Mouse (Mus musculus): ENCODE measurements around the gene Tnr.
A peak's percentile ranks its signal among the peaks of the same experiment; 100 is the strongest.

Gene Tnr

DNA sequence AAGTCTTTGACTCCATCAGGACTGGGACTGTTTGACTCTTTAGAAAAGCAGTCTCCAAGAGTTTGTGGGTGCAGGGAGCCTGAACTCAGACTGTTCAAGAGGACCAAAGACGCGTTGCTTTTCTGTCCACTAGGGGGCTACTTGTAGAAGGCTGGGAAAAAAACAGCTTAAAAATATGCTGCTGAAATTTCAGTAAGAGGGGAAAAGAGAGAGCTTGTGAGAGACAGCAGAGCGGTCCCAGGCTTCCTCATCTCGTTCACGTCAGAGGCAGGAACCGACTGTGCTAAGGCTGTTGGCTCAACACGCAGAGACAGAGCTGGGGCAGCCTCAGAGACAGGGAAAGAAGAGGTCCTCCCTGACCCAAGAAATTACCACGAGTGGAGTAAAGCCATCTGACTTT is at the start of gene Tnr:
Gene Tnr (plus strand): TSS at position 192 of the 400 bp plus-strand sequence.
- peak; percentile 69 to 90 for DNase-seq (ENCODE audit: low spot score in 2 of 2)

DNA sequence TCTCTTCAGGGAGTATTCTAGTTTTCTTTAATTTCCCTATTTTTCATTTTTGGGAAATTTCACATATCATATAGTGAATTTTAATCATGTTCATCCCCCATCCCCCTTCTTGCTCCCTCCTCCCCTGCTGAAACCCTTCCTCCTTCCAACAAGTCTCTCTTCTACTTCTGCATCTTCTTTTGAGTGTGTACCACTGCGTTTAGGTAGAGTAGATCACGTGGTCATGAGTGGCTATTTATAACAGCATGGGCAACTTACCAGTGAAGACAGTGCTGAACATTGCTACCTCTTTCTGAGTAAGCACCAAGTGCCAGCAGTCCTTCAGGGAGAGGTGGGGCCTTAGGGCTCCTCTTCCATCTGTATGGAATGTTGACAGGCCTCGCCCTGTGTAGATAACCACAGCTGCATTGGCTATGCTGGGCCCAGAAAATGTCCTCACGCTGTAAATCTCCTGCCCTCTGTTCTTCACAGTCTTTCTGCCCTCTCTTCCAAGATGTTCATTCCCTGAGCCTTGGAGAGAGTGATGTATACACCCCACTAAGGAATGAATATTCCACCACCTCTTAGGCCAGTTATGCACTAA is 33.6 kb upstream of the Tnr start:
- DNase-seq (ENCODE audit: low spot score in 2 of 2) = no peak

DNA sequence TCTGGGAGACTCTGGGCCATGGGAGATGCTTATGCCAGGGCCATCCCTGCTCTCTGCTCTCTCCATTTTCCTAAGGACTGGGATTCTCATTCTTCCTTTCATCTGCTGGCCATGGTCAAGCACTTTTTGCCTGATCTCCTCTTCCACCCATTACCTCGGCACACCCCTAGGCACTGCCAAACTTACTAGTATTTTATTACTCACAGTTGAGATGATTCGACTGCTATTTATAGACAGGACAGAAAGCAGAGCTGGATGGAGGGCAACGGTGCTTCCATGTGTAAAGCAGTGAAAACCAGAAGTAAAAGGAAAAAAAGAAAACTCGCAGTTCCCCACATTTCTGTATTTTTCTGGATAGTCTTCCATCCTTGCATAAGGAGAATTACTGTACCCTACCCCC is 31.0 kb upstream of the Tnr start:
- DNase-seq (ENCODE audit: low spot score in 2 of 2) = no peak

DNA sequence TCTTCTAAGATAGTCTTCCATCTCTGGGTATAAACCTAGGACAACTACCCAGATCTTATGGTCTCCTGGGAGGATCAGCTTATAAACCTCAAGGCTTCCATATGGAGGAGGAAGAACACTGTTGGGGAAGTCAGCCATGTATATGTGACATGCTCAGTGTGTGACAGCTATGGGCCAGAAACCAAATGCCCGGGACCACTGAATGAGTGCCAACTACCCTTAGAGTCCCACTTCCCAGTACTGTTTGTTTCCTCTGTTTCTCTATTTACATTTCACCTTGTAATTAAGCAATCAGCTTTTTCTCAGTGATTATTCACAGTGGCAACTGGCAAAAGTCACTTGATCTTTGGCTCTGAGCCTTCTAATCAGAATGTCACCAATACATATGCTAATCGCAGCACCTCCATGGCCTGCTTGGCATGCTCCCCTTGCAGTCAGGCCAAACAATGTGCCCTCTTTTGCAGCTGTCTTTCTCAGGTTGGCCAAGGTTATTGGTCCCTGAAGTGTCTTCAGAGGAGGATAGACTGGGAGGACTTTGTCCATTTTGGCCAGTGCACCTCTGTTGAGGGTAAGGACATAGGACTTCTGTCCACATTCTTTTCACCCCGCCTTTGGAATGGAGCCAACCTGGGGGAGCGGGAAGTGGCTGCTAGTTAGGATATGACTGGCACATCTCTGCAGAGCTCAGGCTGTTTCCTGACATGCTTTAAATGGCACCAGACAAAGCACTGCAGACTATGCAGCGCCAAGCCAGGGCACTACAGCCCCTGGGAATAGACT is 29.7 kb upstream of the Tnr start:
- no peak for DNase-seq (ENCODE audit: low spot score in 2 of 2)

DNA sequence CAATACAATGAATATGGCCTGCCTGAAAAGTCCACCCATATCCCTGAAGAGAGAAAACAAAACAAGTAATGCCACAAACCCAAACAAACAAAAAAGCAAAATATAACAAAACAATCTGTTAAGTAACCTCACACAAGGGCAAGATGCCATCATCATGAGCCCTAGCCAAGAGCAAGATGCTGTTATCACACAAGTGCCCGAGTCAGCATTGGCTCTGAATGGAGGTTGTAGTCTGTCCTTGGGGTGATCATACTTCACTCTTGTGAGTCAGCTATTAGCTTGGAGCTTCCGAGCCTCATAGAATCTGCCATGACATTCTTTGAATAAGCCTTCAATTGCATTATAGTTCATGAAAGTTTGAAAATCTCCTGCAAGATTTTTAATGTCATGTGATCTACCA is 25.3 kb upstream of the Tnr start:
- no peak for DNase-seq (ENCODE audit: low spot score in 2 of 2)

DNA sequence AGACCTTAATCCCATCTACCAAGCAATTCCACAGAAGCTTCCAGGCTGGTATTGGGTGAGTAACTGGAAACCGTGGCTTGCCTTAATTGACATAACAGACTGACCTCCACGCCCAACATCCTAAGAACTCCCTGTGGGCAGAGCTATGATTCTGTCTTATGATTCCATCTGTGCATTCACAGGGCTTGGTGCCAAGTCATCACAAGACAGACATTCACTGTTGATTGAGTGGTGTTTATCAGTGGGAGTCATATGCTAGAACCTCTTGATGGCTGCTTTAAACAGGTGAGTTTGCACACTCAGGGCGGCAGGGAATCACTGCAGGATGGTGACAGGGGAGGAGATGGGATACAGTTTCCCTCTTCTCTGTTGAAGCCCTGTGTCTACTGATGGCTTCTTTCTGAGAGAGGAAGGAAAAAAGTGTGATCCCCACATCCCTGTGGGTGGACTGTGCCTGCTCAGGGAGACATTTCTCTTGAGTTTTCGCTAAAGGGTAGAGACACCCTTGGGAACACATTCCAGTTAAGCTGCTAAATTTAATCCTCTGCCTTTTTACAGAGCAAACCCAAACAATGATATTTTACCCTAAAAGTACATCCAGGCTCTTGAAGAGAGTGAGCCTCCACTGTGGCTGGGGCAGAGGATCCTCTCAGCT is 23.6 kb upstream of the Tnr start:
- DNase-seq (ENCODE audit: low spot score in 2 of 2) = peak in 1 of 2 experiments; percentile 42

DNA sequence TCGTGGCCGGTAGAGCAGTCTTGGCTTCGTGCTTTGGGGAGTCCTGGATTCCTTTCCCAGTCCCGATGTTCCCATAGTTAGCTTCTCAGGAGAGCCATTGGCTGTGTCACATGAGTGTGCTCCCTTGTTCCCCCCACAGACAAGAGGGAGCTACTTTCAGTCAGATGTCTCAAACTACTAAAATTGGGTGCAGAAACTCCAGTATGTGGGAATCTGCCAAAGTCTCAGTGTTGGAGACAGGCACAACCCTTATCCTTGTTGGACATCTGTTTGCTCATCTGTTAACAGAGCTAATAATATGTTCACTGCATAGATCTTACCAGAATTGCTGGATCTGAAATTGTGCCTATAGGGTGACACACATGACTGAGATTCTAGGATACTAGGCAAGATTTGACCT is 21.7 kb upstream of the Tnr start:
- no peak for DNase-seq (ENCODE audit: low spot score in 2 of 2)

DNA sequence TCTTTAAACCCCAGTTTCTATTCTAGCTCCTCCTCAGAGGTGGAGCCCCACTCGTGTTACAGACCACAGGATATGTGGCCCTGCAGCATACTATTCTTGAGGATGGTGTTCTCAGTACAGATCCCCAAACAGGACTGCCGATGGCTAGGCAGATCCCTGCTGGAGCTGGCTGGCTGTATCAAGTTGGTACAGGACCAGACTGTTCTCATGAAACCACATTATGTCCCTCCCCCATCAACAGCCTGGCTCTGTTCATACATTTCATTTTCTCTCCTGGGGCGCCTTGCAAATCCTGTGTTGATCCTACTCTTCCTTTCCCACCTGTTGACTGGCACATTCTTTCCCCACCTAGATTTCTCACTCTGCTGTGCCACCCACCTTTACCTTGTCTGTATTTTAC is 12.9 kb upstream of the Tnr start:
- no peak for DNase-seq (ENCODE audit: low spot score in 2 of 2)

DNA sequence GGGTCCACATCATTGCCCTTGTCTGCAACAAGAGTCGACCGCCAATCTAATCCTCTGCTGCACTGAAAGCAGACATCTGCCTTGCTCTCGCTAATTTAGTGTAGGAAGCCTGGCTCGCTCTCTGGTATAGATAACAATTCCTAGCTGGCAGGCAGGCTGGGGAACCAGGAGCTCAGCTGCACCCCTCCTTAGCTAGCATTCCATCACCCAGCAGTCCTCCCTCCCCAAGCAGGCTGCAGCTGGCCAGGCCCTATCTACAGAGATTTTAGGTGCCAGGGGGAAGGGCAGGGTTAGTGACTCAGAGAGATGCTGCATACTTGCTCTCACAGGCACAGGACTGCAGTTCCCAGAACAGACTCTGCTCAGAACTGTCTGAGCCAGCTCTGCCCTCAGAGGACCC is 5.9 kb upstream of the Tnr start:
- peak in 1 of 2 experiments; percentile 56 for DNase-seq (ENCODE audit: low spot score in 2 of 2)

DNA sequence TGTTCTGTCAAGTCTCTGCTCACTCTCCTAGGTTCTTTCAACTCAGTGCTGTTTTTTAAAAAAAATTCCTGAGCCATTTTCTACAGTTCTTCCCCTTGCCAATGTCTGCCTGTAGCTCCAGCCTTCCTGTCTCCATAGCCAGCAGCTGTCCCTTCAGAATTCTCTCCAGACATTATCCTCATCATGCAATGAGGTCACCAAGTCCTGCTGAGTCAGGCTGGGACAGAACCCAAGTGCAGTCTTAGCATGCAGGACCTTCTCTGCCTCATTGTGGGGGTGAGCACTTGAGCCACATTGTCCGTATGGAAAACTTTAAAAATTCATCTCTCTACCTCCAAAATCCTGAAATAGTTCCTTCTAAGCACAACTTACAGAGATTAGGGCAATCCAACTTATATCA is 4.4 kb upstream of the Tnr start:
- no peak for DNase-seq (ENCODE audit: low spot score in 2 of 2)

DNA sequence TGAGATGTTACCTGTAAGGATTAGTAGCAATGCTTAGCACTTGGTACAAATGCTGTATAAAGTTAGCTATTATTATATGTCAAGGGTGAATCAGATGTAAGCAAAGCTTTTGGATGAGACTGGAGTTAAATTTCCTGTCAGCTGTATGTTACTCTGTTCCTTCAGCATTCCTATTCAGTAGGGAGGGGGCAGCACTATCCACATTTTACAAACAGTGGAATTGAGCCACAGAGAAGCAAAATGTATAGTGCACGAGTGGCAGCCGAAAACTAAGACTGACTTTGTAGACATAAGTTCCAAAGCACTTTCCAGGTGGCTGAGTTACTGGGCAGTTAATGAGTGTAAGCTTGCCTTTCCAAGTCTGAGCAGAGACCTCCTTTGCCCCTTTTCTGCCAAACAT is 500 bp upstream of the Tnr start:
- DNase-seq (ENCODE audit: low spot score in 2 of 2) = peak in 1 of 2 experiments; percentile 16

DNA sequence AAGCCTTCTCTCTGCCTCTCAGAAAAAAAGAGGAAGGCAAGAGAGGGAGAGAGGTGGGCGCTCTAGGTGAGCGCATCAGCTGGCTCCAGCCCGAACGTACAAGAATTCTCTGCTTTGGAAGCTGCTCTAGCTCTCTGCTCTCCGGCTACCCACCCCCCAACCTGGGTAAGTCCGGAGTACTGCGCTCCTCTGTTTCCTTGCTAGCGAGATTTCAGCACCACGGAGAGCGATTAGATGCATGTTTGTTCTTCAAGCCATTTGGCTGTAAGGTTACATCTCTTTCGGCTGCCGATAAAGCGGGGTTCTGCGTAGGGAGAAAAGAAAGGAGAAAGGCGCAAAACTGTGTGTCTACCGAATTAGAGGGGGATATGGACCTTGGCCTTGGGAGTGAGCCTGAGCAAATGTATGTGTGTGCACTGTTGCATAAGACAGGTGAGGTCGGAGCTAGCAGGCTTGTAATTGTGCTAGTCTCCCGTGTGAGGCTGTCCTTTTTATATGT is 531 bp downstream of the Tnr start:
- peak in 1 of 2 experiments; percentile 61 for DNase-seq (ENCODE audit: low spot score in 2 of 2)

DNA sequence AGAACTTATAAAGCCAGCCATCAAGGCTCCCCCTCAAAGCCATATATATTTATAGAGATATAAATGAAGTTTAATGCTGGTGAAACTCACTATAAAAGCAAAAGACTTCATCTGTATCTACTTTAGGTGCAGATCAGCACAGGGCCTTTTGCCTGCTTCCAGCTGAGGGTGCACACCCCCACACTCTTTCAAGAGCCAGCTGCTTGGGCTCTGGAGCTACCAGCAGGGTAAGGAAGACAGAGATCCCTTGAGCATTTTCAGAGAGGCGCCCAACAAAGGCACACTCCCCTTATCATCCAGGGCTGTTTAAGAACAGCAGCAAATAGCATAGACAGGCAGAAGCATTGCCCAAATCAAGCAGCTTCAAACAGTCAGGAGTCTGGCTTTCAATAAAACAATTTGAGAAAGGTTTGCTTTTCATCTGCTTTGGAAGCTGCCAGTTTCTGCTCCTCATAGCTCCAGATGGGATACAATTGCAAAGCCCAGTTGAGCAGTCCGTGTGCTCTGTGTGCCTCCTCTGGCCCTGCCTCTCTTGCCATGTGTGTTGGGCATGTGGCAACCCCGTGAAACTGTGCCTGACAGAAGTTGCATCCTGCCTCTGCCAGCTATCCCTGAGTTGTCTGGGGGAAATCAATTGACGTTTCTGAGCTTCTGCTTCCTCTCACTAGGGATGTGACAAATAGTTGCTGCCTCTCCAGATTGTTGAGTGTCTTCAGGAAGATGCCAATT is 9.4 kb downstream of the Tnr start:
- peak in 1 of 2 experiments; percentile 46 for DNase-seq (ENCODE audit: low spot score in 2 of 2)

DNA sequence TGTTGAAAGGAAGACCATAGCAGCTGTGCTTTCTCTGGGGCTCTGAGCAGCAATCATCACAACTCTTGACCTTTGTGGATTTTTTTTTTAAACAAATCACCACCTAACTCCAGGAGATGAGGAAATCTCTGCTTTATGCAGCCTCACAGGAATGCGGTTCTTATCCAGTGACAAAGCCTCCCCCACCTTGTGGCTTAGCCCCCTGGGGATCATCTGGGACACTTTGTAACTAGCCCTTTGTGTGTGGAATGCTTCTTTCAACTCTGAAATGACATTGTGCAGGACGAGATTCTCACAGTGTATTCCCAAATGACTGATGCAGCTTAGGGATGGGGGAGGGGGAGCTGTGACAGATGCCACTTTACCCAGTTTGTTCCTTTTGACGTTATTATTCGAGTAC is 12.0 kb downstream of the Tnr start:
- DNase-seq (ENCODE audit: low spot score in 2 of 2) = no peak

DNA sequence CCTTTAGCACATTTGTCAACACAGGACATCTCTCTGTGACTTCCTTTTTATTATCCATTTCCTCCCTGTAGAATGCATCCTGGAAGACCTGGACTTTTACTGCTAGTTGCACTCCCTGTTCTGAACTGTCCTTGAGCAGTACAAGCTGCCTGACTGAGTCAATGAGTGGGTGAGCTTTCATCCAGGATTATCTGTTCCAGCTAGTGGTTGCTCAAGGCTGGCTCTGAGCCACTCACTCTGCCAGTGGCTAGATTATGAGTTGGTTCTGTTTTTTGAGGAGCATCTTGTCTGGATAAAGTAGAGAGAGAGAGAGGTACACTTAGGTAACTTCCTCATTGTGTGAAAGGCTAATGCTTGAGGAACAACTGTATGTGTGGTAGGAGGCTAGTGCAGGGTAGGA is 14.0 kb downstream of the Tnr start:
- DNase-seq (ENCODE audit: low spot score in 2 of 2) = no peak

DNA sequence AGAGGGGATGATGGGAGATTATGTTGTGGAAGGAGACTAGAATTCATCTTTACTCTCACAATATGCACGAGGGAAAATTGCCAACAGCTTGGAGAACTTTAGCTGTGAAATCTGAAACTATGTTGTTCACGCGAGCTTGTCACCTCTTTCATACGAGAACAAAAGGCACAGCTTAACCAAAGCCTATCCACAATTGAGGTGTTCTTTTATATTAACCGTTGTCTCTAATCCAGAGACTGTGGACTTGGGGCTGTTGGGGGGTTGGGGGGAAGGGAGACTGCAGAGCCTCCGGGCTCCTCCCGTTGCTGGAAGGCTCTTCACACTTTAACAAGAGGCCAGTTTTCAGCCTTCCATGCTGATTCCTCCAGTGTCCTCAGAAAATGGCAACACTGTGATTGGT is 14.5 kb downstream of the Tnr start:
- DNase-seq (ENCODE audit: low spot score in 2 of 2) = no peak

DNA sequence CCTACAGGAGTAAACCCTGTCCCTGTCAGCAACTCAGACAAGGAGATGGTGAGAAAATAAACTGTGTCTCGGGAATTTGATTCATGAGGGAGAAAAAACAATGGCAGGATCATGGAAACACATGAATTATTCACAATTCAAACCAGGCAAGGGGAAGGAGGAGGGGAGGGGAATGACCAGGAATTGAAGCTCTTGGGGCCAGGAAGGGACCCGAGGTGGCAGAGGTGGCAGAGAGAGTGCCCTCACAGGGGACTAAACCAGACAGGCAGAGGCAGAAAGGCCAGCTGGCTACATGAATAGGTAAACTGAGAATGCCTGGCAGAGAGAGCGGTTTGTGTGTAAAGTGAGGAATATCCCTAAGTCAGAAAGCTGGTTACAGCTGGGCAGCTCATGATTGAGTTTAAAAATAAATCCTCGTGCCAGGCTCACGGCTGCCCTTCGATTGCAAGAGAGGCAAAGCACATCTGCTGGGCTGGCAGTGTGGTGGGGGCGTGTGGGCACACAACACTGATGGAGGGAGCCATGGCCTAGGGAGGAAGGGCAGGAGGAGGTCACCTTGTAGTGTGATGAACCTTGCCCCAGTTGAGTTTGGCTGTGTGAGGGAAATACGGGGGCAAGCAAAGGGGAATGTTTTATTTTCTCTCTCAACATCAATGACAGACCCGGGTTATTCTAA is 22.0 kb downstream of the Tnr start:
- DNase-seq (ENCODE audit: low spot score in 2 of 2) = no peak

DNA sequence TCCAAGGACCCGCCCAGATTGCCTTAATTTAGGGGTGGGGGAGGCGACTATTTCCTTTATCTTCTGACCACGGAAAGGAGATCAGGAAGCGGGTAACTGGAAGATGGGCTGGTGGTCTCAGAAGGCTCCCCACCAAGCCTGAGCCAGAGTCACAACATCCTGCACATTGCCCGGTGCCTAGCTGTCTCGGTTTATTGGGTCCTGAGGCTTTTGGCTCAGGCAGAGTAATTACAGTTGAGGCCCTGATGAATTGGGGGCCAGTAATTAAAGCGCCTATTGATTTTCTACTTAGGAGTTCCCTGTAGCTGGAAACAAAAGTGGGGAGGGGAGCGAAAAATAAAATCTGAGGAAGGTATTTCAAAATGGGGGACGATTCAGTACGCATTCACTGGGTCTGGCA is 27.5 kb downstream of the Tnr start:
- no peak for DNase-seq (ENCODE audit: low spot score in 2 of 2)

DNA sequence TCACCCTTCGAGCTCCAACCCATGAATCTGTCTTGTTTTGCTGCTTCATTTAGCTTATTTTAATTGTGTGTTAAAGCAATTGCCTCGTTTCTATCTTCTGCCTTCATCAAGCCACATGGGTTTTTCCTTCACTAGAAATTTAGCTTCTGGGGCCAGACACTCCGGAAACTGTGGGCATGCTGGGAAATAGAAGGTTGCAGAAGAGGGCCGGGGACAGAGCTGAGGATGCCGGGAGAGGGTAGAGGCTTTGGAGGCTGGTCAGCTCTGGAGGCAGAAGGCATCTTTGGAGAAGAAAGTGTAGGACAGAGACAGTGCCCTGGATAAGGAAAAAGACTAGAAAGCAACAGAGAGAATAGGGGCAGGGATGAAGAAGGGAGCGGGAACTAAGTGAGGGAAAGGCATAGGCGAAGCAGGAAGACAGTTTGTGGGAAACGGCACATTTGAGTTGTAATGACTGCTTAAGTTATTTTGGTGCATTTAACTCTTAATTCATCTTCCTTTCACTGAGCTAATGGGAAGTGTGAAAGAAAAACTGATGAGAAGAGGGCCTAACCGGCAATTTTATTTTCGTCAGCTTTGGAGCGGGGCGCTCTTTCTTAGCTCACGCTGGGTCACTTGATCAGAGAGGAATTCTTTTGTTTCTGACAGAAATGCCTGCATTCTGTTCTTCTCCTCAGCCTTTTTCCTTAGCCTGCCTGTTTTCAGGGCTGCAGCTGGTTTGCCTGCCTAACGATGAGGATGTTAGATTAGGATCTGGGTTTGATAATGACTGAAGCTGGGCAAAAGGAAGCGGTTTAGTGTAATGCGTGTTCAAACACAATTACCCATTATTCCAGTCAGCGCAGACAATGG is 28.2 kb downstream of the Tnr start:
- DNase-seq (ENCODE audit: low spot score in 2 of 2) = no peak

DNA sequence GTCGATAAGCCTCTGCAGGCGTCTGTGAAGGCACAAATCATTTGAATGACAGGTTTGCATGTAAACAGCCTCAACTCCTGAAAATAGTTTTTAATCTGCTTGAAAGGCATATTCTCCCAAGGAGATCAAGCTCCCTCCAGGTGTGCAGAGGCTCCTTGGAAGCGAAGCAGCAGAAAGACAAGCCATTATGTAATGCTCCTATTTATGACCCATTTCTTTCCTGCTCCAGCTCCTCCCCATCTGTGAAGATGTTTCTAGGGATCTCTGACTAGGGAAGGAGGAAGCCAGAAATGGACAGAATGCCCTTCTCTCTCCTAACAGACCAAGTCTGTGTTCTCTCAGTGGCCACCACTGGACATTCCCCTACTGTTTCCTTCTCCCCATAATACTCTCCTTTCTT is 38.0 kb downstream of the Tnr start:
- no peak for DNase-seq (ENCODE audit: low spot score in 2 of 2)

DNA sequence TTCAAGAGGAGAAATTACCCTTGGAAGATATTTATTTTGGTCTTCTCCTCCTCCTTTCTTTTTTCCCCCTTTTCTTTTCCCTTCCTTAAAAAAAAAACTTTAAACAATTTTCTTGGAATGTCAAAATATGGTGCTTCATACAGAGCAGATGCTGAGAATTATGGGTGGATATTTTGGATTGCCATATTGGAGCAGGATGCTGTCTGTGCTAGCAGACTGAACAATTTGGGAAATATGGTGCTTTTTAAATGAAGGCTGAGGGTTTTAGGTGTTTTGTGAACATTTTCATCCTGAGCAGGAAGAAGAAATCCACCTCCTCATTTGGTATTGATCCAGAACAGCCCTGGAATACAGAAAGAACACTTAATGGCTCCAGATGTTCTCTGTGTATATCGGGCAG is 41.6 kb downstream of the Tnr start:
- DNase-seq (ENCODE audit: low spot score in 2 of 2) = no peak
